Mouse (Mus musculus) thymus, postnatal 36 days (tissue): Measurements from ENCODE around the gene Xlr5a.
"Not testable (repeated sequence)": the region's sequence is repeated elsewhere in the genome, so short reads cannot be mapped to it uniquely, and the experiment has no call there.

Source experiments
- DNase-seq, 2 experiments: peaks; one replicate each; pipeline ENCODE4 v3.0.0; 2022; ENCODE audit warnings: mixed read lengths in 2 of 2

The Xlr5a gene

GRCm38 (mm10) chrX:73292876-73293275, at the start of gene Xlr5a, which contains the start of gene Xlr5c:
Xlr5a (minus strand) TSS chrX:73292976.
Xlr5c (minus strand) TSS chrX:73292976.
- DNase-seq, result not testable (repeated sequence)

- peak; percentile 81 to 89 for DNase-seq
These were observed 49.7 kb upstream of the Xlr5a start, which contains the start of gene Zfp275 for GRCm38 (mm10) chrX:73342483-73342895. Zfp275 (plus strand) TSS chrX:73342621.

GRCm38 (mm10) chrX:73342068-73342467, 49.3 kb upstream of the Xlr5a start:
- DNase-seq, result no peak

GRCm38 (mm10) chrX:73341473-73341872, 48.7 kb upstream of the Xlr5a start:
- no peak for DNase-seq

DNA sequence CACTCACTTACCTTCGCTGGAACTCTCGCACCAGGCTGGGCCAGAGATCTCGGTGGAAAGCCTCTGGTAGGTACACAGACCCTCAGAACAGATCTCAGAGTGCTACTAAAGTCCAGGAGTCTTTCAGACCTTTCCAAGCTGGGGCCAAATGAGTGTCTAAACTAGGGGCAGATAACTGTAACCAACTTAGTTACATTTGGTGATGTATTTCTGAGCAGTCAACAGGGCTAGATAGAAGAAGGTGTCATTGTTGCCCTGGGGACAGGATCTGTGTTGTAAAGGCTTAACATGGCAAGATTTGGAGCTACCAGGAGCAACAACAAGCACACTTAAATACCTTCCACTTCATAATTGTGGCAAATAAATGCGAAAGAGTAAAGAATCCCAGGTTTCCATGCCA, 44.0 kb upstream of the Xlr5a start, which contains the start of gene Gm45015:
TSS of gene Gm45015 (minus strand) at position 101 of the 400 bp plus-strand sequence.
- DNase-seq, result no peak

DNA sequence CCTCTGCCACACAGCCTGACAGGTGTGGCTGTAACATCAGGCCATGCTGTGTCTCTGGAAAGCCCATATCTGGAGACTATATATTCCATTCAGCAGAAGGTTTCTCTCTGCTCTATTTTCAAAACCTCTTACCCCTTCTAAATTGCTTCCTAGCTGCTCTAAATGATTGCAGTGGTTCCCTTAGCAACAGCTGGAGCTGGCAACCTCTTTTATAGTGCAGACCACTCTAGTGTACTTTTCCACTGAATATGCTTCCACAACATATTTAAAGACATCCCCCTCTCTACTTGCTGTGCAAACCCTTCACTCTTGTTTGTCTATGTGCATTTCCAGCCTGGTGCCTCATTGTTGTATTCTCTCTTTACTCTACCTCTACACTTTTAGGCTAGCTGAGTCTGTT, 40.8 kb upstream of the Xlr5a start:
- no peak for DNase-seq

DNA sequence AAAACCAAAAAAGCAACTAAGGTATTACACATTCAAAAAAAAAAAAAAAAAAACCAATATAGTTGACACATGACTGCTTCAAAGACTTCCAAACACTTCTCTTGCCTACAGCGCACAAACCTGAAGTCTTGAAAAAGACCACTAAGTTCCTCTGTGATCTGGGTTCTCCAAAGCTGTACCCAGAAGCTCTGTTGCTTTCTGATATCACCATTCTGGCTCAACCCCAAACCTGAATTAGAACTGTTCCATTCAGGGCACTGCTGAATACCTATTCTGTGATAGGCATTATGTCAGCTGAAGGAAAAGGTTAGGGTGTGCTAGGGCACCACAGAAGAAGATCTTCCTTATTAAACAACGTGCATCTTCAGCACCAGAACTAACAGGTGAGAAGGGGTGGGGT, 34.4 kb upstream of the Xlr5a start:
- DNase-seq, result no peak

GRCm38 (mm10) chrX:73321029-73321428, 28.3 kb upstream of the Xlr5a start:
- no peak for DNase-seq

DNA sequence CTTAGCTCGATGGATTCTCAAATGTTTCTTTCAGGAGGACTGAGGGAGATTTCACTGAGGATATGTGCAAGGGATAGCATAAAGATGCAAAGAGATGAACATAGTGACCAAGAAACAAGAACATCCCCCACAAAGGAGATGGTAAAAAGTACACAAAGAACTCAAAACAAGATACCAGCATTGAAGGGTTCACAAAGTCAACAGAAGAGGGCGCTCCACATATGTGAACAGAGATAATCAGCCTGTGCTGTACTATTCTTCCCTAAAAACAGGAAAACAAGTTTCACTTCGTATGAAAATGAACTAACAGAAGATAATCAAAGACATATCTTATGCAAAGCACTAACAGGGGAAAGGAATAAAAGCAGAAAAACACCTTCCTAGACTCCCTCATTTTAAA, 19.7 kb upstream of the Xlr5a start:
- DNase-seq, result peak in 1 of 2 experiments; percentile 12

DNA sequence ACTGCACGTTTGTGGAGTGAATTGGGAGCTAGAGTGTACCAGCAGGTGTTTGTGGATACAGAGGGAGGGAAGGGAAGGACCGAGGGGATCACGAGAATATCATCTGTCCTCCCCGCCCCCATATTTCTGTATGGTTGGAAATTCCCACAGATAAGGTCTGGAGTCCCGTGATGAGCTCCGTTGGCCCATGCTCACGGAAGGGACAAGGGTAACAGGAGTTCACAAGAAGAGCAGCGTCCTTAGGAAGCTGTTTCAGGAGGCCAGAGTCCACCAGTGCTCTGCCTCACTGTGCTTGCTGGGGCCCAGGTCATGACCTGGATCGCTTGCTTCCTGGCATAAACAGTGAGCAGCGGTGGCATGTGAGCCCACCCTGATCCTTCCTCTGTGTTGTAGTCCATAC, 3.0 kb upstream of the Xlr5a start:
- not testable (repeated sequence) for DNase-seq

GRCm38 (mm10) chrX:73265270-73265669, 27.5 kb downstream of the Xlr5a start, which contains the start of gene Xlr3c:
Xlr3c (minus strand) TSS chrX:73265390.
- not testable (repeated sequence) for DNase-seq

DNA sequence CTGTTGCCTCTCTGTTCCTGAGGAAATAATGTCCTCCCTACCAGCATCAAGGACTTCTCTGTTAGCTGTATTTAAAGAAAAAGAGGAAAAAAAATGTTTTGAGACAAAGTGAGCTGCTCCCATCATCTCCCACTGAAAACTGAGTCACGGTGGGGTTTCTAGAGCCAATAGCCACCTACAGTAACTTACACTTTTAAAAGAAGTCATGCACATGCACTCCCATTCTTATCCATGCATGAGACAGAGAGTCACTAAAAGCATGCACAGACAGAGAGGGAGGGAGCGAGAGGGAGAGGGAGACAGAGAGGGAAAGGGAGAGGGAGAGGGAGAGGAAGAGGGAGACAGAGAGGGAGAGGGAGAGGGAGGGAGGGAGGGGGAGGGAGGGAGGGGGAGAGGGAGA, 30.3 kb downstream of the Xlr5a start:
- not testable (repeated sequence) for DNase-seq

DNA sequence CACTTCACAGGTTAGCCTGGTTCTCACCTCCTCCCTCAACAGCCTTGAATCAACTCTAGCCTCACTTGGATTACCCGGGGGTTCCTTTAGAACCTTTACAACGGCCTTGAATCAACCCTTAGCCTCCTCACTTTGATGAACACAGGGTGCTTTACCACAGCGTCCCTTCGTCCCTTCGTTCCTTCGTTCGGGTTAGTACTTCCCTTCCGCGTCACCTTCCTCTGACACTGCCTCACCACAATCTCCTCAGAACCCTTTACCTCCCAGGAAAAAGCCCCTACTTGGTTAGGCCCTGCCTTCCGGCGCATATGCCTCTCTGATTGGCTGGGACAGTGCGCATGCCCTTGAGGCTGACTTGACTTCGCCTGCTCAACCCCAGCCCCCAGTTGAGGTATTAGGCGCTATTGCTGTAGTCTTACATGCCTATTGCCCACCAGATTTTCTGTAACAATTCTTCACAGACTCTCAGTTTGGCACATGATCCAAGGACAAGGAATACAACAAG, 49.9 kb downstream of the Xlr5a start, which contains the start of gene Xlr4c:
TSS of gene Xlr4c (minus strand) at position 310 of the 505 bp plus-strand sequence.
- DNase-seq, result peak; percentile 6 to 58

DNA sequence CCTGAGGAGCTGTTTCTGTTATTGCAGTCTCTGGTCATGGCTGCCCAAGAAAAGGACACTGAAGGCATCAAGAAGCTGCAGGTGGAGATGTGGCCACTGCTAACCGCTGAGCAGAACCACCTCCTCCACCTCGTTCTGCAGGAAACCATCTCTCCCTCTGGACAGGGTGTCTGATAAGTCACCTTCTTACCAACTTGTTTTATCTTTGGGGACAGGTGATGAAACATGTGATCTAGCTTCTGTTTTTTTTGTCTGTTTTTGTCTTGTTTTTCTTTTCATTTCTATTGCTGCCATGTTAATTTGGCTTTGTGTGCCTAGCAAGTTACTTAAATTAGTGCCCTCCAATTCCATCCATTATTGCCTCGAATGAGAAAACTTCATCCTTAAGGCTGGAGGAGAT, 63.5 kb downstream of the Xlr5a start:
- no peak for DNase-seq

DNA sequence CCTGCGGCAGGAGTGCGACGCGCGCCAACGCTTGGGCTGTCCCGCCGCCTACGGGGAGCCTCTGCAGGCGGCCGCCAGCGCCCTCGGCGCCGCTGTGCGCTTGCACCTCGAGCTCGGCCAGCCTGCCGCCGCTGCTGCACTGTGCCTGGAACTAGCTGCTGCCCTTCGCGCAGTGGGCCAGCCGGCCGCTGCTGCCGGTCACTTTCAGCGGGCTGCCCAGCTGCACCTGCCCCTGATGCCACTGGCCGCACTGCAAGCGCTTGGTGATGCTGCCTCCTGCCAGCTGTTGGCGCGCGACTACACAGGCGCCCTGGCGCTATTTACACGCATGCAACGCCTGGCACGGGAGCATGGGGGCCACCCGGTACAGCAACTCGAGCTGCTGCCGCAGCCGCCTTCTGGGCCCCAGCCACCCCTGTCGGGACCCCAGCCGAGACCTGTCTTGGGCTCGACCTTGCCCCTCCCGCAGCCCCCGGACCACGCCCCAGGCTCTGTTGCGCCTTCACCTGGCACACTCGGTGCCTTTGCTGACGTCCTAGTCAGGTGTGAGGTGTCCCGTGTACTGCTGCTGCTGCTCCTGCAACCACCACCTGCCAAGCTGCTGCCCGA, 64.1 kb downstream of the Xlr5a start:
- peak; percentile 67 to 75 for DNase-seq

DNA sequence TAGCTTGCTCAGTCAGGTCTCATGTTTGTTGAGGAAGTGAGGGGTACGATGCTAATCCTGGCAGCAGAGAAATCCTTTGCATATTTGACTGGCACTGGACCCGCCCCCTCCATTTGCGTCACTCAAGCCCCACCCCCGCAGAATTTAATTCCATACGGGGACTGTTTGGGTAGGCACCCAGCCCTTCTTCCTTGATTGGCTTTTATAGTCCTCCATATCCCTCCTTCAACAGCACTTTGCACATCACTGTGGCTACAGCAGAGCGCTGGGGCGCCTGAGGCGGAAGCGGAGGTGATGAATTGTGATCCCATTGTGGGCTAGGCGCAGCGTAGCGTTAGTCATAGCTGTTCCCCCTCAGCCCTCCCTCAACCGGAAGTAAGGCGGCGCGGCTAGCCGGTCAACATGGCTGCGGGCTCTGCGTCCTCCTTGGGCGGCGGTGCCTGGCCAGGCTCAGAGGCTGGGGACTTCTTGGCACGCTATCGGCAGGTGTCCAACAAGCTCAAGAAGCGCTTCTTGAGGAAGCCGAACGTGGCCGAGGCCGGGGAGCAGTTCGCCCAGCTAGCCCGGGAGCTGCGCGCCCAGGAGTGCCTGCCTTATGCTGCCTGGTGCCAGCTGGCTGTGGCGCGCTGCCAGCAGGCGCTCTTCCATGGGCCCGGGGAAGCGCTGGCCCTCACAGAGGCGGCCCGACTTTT, 64.7 kb downstream of the Xlr5a start, which contains the start of gene F8a:
TSS of gene F8a (plus strand) at position 378 of the 692 bp plus-strand sequence.
- peak; percentile 77 to 81 for DNase-seq

DNA sequence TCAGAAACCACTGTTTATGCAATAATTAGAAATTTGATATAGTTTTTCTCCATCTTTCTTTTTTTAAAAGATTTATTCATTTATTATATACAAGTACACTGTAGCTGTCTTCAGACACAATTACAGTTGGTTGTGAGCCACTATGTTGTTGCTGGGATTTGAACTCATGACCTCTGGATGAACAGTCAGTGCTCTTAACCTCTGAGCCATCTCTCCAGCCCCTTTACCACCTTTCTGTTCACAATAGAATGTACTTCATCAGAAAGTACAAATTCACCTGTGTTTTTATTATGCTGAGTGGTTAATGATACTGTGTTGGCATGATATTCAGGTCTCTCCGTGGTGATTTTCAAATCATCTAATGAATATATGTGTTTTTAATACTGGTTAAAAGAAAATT, 67.4 kb downstream of the Xlr5a start:
- no peak for DNase-seq

DNA sequence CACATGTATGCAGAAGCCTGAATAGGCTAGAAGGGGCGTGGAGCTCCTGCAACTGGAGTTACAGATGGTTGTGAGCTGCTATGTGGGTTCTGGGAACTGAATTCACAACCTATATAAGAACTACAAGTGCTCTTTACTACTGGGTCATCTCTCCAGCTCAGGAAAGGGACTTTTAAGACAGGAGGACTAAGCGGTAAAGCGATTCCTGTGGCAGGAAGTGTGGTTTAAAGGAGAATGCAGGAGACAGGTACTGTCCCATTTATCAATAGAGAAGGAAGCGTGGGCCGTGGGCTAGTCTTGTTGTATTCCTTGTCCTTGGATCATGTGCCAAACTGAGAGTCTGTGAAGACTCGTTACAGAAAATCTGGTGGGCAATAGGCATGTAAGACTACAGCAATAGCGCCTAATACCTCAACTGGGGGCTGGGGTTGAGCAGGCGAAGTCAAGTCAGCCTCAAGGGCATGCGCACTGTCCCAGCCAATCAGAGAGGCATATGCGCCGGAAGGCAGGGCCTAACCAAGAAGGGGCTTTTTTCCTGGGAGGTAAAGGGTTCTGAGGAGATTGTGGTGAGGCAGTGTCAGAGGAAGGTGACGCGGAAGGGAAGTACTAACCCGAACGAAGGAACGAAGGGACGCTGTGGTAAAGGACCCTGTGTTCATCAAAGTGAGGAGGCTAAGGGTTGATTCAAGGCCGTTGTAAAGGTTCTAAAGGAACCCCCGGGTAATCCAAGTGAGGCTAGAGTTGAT, 78.8 kb downstream of the Xlr5a start, which contains the start of gene Xlr4b:
TSS of gene Xlr4b (plus strand) at position 515 of the 746 bp plus-strand sequence.
- DNase-seq, result peak; percentile 29 to 40

DNA sequence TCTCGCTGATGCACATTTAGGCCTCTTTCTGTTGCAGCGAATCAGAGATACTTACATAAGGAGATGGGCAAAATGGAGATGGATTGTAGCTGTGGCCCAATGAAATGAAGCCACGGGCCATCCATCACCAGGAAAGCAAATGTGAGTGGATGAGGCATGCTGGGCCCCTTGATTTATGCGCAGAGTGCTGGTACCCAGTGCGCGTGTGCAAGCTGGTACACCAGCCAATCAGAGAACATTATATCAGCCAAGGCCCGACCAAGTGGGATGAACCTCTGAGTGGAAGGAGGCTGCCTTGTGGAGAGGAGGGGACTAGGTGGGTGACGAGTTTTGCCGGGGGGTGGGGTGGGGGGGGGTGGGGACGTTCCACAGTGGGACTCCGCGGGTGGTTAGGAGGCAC, 100.8 kb downstream of the Xlr5a start, which contains the start of gene Xlr3b:
TSS of gene Xlr3b (plus strand) at position 274 of the 400 bp plus-strand sequence.
- DNase-seq, result peak; percentile 7 to 30

DNA sequence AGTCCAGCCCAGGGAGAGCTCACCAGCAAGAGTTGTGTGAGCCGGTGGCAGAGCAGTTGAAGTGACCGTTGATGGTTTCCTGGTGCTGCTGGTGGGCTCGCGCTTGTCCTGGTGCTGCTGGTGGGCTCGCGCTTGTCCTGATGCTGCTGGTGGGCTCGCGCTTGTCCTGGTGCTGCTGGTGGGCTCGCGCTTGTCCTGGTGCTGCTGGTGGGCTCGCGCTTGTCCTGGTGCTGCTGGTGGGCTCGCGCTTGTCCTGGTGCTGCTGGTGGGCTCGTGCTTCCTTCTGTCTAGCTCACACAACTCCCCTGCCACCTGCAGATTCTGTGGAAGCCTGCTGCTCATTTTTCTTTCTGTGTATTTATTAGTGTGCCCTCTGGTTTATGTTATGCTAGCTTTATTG, 115.9 kb downstream of the Xlr5a start, which contains the start of gene Spin2d:
TSS of gene Spin2d (minus strand) at position 101 of the 400 bp plus-strand sequence.
- not testable (repeated sequence) for DNase-seq

- not testable (repeated sequence) for DNase-seq
These were observed 143.4 kb downstream of the Xlr5a start, which contains the start of gene DXBay18 for GRCm38 (mm10) chrX:73149350-73149749. DXBay18 (minus strand) TSS chrX:73149450.

GRCm38 (mm10) chrX:73148496-73148895, 144.3 kb downstream of the Xlr5a start, which contains the start of gene Xlr5b:
Xlr5b (plus strand) TSS chrX:73148796.
- not testable (repeated sequence) for DNase-seq
